Mouse (Mus musculus) liver, embryonic 14.5 days (tissue): Measurements from ENCODE around the gene Olfr527.

Experiments
- CTCF ChIP-seq: IDR thresholded peaks from 2 replicates; pipeline ENCODE4 v1.5.1; 2016; ENCODE audit warnings: antibody characterized with exemption, low read depth, control low read depth
- EP300 ChIP-seq: IDR thresholded peaks from 2 replicates; pipeline ENCODE4 v1.6.1; 2016; ENCODE audit warnings: antibody characterized with exemption, low read depth

DNA sequence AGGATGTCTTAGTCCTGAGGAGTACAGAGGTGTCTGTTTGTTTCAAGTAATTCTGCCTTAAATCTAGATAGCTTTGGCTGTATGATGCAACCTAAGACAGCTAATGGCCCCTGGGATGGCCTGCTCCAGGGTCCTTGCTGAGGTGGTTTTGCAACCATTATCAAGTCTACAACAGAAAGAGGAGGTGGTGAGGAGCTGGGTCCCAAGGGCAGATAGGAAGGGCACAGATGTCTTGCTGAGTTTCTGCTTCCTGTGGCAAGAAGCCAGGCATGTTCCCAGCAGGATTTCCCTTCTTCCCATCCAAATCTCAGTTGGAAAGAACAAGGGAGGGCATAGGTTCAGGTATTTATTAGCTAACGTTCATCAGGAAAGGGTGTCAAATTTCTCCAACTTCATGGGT is 42.4 kb downstream of the Olfr527 start, which contains the start of gene Olfr530:
- TF ChIP-seq EP300 = no peak
- no peak for TF ChIP-seq CTCF
